Mouse (Mus musculus) layer of hippocampus, adult 8-10 months (tissue): ENCODE measurements around the gene Gng12. TPM values are rescaled to one million over a fixed set of nuclear protein-coding genes. Genes with fewer than 3 reads are reported as not detected.

ENCODE experiments used
- DNase-seq, 2 experiments: peaks; one replicate each; pipeline ENCODE4 v3.0.0; 2022; ENCODE audit warnings: low spot score in 2 of 2
- total RNA-seq, 4 experiments: library from RNA; stranded (reverse); gene quantifications; 2 replicates each; pipeline ENCODE4 v1.2.4; 2022

Gene Gng12
- total RNA-seq, 4 experiments from 2014 or later = 56.7 to 75.5 (median 67.9) TPM

DNA sequence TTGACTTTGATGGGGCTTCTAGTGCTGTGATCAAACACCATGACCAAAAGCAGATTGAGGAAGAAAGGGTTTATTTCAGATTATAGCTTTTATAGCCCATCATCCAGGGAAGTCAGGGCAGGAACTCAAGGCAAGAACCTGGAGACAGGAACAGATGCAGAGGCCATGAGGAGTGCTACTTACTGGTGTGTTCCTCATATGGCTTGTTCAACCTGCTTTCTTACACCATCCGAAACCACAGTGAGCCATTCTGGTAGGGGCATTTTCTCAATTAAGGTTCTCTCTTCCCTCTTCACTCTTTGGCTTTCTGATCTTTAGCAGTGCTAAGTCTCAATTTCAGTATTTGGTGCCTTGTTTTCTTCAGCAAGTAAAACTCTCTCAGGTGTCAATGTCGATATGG is 19.4 kb downstream of the Gng12 start:
- DNase-seq = no peak

DNA sequence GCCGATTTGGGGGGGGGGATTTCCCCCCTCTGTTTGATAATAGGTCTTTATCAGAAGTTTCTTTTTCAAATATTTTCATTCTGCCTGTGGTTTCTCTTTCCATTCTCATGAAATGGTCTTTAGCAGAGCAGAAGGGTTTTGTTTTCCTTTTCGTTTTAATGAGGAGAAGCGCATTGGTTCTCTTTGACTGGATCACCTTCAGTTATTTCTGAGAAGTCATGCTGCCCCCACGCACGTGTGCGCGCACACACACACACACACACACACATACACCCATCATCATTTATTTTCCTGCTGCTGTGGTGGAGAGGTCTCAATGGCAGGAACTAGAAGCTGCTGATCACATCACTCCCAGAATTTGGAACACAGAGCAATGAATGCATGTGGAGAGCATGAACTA is 20.8 kb downstream of the Gng12 start:
- DNase-seq = no peak

DNA sequence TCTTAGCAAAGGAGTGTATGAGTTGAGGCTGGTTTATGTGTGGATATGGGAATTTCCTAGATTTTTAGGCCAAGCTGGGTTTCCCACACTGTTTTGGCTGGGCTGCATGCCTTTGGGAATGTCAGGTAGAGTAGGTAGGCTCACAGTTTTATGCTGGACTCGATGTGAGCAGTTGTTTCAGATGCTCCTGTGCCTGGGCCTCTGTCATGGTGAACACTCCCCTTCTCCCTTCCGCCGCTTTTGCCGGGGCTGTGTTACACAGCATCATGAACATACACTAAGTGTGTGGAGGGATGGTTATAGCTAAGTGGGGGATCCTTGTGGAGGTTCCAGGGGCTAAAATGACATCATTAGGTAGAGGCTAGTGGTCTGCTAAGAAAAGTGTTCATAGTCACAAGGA is 24.6 kb downstream of the Gng12 start:
- no peak for DNase-seq

DNA sequence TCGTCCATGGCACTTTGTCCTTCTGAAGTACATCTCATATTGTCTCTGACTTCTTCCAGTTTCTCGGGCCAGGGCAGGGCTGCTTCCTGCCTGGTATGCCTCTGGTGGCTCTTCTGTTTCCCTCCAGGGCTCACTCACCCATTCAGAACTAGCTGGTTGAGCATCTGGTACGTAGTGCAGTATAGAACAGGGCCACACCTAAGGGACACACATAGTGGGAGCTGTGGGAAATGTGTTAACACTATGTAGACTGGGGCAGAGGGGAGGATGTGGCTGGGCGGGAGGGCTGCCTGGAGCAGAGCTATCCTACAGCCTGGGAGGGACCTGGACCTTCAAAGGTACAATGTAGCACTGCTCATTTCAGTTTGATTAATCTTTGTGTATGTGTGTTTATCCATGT is 25.6 kb downstream of the Gng12 start:
- no peak for DNase-seq

DNA sequence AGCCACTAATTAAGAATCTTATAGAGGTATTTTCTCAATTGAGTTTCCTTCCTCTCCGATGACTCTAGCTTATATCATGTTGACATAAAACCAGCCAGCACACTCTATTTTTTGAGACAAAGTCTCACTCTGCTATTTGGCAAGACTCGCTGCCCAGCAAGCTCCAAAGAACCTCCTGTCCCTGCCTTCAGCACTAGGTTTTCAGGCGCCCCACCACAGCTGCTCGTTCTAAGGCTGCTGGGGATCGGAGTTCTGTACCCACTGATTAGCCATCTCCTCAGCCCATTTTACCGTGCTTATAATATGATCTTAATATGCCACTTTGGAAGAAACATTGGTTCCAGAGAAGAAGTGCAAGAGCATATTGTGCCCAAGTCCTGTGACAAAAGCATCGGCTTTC is 26.3 kb downstream of the Gng12 start:
- DNase-seq = no peak

DNA sequence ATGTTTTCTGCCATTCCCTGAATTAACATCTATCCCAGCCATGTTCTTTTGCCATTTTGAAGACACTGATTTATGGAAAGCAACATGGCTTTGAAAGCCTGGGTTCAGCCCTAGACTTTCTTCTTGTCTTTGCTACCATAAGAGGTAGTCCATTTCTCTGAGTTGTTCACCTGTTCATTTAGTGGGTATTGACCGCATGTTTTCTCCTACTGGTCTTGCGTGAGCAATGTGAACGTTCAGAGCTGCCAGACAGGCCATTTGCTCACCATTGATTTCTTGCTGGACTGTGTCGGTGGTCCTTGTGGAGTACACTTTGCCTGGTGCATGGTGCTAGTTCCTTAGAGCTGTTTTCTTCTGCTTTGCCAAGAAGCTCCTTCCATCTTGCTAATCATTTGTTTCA is 27.7 kb downstream of the Gng12 start:
- DNase-seq = no peak

DNA sequence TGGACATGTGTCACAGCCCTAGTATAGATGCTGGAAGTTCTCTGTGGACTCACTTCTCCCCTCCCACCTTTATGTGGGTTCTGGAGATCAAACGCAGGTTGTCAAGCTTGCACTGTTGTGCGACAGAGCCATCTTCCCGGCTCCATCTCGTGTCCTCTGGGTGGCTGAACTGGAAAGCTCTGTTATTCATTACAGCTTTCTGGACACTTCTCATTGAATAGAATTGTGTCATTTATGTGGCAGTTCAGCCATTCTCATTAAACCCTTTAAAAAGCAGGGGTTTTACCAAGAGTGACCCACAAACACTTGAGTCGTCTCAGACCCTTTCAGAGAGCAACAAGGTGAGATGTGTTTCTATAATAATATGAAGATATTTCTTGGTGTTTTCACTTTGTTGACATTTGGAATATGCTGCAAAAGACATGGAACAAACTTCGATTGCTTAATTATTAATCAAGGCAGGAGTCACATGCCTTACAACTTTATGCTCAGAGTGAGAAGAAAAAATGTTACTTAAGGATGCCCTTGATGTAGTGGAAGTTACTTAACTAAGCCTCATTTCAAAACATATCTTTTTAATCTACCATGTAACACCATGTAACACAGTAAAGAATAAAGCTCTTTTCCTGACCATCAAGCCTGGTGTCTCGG is 28.2 kb downstream of the Gng12 start:
- no peak for DNase-seq

DNA sequence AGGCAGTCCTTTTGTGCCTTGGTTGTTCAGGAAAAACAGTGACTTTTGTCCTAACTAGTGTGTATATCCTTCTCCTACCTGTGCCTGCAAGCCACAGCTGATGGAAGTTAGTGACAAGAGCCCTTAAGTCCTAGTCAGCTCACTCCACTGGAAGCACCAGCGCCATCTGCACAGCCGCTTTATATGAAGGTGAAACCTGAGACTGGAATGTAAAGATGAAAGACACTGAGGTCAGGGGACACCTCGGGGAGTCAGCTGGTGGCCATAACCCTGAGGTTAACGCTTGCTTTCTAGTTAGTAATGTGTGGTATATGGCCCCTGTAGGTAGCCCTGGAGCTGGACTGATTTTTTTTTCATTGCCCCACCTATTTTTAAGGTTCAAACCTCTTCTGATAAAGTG is 30.1 kb downstream of the Gng12 start:
- no peak for DNase-seq

DNA sequence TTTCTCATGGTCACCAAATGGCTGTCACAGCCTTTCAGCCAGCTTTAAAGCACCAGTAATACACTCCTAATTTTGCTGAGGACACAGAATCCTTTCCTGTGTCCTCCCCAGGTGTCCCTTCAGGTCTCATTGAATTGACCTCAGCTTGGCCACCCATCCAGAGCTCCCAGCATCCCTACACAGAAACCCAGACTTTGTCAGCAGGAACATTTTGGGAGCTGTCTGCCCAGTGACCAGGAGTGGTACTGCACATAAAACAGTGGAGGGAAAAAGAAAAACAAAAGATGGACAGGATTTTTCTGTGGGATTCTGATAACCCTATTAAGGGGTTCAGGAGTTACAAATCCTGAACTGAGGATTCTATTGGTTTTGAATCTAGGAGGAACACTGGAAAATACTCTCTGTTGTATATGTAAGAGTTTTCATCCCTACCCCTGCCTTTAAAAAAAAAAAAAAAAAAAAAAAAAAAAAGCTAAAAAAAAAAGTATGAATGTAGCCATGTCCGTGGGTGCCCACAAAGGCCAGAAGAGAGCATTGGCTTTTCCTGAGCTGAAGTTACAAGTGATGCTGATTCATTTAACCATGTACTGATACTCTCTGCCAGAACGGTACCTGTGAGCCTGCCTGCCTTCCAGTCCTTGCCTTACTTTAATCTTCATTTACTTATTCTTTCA is 32.9 kb downstream of the Gng12 start:
- DNase-seq = no peak

DNA sequence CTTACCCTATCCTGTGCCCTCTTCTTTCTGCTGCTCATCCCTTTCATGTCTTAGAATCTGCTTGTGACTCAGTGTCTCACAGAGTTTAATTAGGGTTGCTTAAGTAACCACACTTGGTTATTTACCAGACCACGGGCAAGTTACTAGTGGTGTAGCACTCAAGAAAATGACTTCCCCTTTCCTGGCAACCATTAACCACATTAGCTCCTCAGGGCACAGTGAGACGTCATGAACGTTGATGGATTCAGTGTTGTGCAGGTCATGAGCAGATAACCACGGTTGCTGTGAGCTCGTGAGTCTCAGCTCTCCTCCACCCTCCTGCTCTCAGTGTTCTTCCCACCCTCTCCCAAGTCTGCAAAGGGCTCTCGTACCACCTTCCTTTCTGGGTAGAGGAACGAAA is 33.5 kb downstream of the Gng12 start:
- no peak for DNase-seq

DNA sequence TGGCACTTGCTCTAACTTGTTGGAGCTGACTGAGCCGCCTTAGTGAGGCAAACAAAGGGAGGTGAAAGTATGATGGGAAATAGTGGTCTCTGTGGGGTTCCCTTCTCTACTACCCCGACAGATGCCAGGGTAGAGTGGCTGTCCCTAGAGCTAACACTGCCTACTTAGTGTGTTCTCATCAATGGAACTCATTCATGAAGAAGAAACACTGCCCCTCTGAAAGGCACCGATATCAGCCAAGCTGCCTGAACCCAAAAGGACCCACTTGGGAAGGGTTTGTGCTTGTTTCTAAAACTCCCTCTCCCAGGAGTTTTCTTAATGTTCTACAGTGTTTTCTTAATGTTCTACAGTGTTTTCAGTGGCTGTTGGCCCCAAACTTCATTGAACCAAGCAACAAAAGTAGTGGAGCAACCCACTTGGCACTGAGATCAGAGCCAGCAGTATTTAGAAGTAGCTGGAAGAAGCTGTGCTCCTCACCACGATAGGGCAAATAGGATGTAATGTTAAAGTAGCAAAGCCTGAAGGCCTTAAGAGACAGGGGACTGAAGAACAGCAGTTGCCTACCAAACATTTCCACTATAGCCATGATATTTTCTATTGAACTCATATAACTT is 36.1 kb downstream of the Gng12 start:
- DNase-seq = peak; percentile 26

DNA sequence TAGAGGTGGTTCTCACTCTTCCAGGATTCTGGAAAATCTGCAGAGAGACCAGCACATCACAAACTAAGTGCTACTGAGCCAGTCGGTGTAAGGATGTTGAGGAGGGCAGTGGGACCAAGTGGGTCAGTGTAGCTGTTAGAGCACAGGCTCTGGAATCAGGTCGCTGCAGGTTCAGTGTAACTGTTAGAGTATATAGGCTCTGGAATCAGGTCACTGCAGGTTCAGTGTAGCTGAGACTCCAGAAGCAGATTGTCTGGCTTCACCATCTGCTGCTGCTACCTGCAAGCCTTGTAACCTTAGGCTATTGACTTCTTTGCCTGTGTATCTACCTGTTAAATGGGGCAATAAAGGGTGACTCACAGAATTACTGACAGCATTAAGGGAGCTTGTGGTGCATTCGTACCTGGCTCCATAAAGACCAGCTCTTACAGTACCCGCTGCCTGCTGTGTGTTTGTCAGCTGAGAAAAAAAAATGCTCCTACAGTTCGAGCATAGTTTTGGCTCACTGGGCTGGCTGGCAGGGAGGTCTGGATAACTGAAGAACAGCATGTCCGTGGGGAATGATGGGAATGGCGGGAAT is 44.5 kb downstream of the Gng12 start:
- no peak for DNase-seq

DNA sequence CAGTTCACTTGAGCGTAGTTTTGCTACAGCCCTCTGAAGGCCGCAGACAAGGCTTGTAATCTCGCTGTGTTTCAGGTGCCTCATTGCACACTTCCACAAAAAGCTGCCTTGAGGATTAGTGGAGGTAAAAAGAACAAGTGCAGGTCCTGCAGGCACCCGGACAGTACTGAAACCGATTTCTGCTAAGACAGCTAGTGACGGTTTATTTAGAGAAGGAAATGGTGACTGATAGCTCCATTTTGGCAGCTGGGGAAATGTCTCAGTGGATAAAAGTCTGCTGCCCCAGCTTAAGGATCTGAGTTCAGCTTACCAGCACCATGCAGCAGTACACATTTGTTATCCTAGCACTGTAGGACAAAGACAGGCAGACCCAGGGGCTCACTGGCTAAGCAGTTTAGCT is 45.6 kb downstream of the Gng12 start:
- no peak for DNase-seq

DNA sequence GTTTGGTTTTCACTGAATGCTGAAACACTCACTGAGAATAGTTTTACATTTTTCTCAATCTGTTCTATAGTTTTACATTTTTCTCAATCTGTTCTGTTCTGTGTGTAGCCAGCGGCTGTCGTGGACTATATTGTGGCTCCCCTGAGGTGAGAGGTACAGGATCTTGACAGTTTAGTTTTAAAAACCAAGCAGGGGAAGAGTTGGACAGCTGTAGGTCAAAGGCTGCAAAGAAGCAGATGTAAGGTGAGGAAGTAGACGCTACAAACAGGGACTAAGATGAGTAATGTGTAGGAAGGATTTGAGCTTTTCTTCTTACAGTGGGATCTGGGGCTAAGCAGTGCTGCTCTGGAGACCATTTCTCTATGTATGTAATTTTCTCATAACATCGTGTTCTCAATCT is 46.6 kb downstream of the Gng12 start:
- no peak for DNase-seq

DNA sequence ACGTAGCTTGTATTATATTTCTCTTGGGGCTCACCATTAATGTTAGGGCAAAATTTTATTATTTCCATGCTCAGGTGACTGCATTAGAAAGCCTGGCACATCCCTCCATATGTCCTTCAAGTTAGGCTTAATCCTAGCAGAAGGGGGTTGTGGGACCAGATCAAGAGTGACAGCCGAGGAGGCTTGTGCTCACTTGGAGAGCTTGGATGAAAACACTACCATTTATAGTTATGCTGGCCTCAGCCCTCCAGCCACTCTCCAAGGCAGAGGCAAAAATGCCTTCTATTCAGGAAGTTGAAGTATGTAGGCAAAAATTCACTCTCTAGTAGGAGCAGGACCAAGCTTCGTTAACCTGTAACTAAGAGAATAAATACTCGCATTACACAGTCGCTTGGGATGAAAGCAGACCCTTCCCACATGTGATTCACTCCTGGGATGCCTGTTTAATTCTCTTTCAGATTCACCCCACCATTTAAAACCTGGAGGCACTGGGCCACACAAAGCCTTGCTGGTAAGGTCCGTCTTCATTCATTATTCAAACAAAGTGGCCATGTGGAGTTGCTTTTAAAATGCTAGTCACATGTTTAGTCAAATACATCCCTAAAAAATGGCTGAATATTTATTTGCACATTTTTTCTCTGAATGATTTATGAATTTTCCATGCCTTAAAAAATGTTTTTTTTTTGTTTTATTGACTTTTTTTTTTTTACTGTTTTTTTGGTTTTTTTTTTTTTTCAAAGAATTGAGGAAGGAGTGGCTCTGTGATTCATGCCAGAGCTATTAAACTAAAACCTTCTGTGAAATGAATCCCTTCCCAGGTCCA is 47.4 kb downstream of the Gng12 start:
- DNase-seq = no peak

DNA sequence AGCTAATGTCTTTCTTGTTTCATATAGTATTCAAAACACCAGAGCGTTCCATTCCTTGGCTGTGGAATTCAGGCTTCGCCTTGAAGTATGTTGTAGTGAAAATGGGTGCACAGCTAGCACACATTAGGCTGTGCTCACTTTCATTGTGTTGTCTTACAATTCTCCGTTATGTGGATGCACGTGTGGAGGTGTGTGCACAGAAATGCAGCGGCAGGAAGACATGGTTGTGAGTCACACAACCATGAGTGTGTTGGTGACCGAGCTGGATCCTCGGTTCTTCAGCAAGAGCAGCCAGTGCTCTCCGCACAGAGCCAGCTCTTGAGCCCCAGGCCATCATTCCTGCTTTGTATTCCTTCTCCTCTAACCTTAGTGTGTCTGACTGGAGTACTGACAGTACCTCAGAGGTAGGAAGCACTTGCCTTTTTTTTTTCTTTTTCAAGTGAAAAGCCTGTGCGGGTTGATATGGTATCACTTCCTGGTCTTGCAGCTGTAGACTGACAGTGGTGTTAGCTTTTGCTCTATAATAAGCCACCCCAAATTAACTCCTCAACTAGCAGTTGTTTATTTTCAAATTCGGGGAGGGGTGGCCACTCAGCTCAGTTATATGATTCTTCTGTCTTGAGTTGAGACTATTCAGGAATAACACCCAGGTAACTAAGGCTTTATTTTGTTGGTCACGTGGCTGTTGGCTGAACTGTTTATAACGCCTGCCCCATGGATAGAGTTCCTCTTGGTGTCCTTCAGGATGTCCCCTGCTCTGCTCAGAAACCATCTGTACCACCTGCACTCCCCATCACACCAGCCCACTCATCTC is 48.2 kb downstream of the Gng12 start:
- DNase-seq = no peak

DNA sequence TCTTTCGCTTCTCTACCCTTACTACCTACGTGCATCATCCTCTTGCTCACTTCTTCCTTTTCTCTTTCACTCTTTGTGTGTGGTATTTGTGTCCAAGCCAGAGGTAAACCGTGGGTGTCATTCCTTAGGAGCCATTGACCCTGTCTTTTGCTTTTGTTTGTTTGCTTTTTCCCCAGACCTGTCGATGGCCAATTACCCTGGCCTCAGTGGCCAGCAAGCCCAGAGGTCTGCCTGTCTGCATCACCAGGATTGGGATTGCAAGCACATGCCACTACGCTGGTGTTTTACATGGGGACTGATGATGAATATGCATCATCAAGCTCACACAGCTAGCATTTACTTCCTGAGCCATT is 48.8 kb downstream of the Gng12 start:
- no peak for DNase-seq

DNA sequence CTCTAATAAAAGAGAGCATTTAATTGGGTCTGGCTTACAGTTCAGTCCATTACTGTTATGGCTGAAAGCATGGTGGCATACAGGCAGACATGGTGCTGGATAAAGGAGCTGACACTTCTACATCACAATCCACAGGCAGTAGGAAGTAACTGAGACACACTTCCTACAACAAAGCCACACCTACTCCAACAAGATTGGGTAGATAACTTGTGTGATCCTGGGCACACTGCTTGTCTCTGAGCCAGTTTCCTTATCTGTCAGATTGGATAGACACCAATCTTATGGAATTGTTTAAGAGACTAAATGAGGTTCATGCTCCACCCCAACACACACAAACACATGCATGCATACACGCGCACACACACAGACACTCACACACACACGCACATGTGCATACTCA is 51.9 kb downstream of the Gng12 start:
- no peak for DNase-seq

DNA sequence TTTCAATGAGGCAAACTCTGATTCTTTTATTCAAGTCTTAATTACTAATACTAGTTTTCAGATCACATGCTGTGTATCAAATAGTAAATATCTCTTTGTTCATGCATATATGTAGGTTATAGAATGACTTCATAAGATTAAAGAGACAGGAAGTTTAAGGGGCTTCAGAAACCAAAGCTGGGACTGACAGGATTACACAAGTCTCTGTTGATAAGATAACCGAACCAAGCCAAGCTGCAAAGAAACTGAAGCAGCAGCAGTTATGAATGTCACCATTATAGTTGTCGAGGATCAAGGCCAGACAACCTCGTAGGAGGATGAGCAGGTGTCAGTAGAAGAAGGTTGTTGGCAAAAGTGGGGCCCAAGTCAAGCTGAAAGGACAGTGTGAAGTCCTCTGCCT is 52.7 kb downstream of the Gng12 start:
- no peak for DNase-seq

DNA sequence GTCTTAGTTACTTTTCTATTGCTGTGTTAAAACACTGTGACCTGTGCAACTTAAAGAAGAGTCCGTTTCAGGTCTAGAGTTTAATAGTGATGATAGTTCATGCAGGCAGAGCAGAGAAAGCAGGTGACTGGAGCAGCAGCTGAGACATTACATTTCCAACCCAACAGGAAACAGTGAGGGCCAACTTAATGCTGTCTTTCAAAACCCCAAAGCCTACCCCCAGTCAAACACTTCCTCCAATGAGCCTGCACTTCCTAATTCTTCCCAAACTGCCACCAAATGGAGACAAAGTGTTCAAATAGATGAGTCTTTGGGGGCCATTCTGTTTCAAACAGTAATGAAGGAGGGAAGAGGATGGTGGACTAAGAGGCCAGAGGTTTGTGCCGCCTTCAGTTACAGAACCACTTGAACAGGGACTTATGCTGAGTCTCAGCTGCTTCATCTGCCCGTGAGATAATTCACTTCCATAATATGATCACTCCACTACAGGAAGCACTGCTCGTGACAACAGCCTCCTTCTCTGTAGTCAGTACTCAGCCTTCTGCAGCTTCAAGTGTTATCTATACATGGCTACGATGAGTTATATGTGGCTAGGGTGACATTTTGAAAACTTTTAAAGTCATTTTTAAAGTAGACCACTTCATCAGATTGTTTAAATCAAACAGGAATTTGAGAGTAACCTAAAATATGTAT is 55.7 kb downstream of the Gng12 start:
- DNase-seq = no peak
